Mouse (Mus musculus) heart, postnatal 0 days (tissue): ENCODE data around the gene Spsb3.

ENCODE experiments used
- CTCF ChIP-seq: IDR thresholded peaks from 2 replicates; pipeline ENCODE4 v1.5.1; 2016; ENCODE audit warnings: antibody characterized with exemption, control low read depth, low read depth
- EP300 ChIP-seq: IDR thresholded peaks from 2 replicates; pipeline ENCODE4 v1.6.1; 2016; ENCODE audit warnings: antibody characterized with exemption, low read depth

DNA sequence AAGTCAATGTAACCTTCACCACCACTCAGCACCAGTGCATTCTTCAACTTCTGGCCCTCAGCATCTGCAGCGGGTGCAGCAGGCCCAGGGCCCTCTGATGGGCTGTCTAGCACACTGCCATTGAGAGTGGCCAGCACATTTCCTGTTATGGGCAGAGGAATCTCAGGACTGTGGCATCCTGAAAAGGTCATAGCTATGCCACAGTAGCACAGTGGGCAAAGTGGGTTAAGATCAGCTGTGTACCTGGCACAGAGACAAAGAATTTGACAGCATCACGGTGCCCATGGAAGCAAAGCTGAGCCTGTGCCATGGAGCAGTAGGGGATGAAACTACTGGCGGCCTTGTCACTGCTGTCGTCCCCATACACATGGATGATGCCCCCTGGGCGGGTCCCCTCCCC is 12.7 kb downstream of the Spsb3 start:
- TF ChIP-seq CTCF = no peak
- TF ChIP-seq EP300 = peak; percentile 36; the same call in 1 of the 2 replicates
